Mouse (Mus musculus): Measurements from ENCODE around the gene Tob1.
A peak's percentile ranks its signal among the peaks of the same experiment; 100 is the strongest.

The Tob1 gene

DNA sequence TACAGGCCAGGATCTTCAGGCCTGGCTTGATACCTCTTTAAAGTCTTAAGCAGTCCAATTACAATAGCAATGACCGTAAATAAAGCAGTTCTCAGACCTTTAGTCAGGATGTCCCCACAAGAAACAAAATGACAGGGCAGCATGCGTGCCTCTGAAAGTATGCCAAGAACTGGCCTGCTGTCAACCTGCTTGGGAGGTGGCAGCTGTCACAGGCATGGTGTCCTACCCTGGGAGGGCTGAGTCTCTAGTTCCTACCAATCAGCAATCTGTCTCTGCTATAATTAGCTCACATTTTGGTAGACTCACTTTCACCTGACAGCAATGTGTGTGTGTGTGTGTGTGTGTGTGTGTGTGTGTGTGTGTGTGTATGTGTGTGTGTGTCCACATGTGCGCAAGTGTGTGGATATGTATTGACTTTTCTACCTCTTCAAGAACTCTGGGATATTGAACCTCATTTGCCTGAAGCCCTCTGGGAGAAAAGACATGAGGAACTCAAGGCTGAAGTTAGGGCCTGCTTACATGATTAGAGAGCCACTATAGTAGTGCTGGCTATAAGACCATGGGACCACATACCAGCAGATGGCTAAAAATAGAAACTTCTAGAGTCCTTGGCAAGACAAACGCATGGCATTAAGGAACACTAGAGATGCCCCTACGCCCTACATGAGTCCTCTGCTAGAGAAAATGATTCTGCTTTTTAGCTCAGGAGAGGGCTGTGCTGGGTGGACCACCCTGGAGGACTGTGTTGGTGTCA lies 18.1 kb downstream of the Tob1 start:
- DNase-seq (ENCODE audit: low spot score in 2 of 2) = no peak

DNA sequence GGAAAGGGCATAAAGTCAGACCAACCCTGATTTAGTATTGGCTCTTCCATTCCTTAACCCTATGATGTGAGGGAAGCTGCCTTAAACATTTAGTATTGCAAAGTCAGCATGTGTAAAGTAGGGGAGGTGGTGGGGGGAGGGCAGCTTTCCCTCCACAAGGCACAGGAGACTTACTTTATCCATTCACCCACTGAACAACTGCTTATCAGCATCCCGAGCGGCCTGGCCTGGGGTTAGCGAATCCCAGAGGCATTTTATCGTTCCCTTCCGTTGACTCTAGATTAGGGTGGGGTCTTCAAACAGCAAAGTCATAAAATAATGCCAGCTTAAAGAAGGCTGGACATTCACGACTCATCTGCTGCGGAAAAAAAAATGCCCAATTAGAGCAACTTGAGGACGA lies 19.0 kb downstream of the Tob1 start:
- DNase-seq (ENCODE audit: low spot score in 2 of 2) = no peak

DNA sequence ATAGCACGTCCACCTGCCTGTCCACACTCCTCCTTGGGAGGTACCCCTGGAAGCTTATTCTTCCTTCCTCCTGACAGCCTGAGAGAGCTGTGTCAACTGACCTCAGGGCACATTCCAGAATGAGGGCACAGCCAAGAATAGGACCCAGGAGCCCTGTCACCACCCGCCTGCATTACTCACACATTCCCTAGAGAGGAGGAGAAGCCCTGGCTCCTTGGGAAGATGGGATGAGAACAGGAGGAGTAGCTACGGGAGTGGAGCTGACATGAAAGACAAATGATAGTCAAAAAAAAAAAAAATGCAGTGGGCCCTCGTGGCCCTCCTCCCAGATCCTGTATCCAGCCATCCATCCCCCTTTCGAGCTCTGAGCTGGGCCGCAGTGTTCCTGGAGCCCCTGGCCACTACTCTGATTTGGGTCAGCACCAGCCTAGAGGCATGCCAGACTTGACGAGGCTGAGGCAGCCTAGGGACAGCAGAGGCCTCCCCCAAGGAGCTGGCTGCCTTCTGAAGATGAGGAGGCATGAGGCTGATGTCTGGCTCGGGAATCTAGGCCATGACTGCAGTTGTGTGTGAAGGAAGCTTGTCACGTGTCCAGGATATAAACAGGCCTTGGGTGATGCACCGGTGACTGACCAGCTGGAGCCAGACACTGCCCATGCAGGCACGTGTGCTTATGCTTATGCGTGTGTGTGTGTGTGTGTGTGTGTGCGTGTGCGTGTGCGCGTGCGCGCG lies 20.7 kb downstream of the Tob1 start:
- no peak for DNase-seq (ENCODE audit: low spot score in 2 of 2)

DNA sequence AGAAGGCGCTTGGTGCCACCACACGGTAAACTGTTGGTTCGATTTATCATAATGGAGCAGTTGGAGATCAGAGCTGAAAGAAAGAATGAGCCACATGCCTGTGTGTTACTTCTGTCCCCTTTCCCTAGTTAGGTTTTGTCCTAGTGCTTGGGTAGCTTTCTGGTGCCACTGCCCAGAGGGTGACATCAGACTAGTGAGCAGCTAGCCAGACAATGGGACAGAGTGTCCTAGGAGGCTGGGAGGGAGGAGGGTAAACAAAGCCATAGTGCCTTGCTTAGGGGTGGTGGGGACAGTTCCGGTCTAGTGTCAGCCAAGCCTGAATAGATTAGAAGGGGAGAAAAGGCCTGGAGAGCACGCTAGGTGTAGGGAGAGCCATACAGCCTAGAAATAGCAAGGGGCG lies 22.2 kb downstream of the Tob1 start:
- DNase-seq (ENCODE audit: low spot score in 2 of 2) = no peak

DNA sequence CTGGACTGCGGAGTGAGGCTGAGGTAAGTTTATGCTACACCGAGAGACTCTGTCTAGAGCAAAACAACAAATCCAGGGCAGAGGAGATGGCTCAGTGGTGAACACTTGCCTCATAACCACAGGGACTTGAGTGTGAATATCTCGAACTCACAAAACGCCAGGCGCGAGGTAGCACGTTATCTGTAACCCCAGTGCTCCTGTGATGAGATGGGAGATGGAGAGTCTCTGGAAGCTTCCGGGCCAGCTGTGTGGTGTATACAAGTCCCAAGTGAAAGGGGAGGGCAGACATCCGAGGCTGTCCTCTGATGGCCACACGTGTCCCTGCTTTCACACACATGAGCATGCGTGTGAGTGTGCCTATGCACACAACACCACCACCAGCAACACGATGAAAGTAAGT lies 23.1 kb downstream of the Tob1 start:
- DNase-seq (ENCODE audit: low spot score in 2 of 2) = no peak

DNA sequence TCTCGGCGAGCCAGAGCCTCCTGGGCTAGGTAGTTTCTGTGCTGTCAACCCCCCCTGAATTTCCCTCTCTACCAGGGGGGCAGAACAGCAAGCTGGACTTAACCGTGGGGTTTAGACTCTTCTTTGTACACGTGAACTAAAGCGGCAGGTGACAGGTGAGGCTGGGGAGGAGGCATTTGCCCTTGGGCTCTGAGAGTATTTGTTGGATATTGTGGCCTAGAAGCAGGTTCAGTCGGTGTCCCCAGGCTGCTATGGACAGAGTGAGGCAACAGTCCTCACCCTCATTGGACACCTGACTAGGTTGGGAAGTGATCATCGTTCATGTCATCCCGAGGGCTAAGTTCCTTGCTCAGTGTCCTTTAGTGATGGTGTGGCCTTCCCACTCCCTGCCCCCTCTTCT lies 23.6 kb downstream of the Tob1 start:
- DNase-seq (ENCODE audit: low spot score in 2 of 2) = no peak

DNA sequence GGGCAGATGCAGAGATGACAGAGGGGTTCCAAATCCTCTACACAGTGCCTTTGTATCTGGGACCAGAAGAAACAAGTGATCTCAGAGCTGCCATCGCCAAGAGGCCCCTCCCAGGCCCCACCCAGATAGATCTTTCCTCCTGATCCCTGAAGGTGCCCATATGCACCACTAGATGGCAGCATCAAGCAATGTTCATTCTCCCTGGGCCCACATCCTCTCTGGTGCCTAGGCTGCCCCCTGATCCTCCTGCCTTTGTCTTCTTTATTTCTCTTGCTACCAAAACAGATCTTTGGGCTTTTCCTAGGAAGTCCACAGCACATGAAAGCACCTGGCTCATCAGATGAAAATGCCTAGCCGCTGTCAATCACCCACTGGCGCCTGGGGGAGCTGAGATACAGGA lies 24.8 kb downstream of the Tob1 start:
- DNase-seq (ENCODE audit: low spot score in 2 of 2) = peak in 1 of 2 experiments; percentile 50

DNA sequence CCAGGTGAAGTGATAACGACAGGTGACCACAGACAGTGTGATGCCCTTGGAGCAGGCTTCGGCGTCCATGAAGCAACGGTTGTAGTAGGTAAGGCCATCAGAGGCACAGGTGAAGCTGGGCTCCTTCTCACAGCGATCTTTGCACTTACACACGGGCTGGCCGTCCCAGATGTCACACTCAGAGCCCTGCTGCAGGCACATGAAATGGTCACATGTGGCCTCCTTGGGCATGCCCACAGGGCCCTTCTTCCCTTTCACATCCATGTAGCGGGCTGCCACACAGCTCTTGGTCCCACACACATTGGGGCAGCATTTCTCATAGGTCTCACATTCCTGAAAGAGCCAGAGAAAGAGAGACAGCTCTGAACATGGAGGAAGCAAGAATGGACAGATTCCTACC lies 27.5 kb downstream of the Tob1 start:
- no peak for DNase-seq (ENCODE audit: low spot score in 2 of 2)

DNA sequence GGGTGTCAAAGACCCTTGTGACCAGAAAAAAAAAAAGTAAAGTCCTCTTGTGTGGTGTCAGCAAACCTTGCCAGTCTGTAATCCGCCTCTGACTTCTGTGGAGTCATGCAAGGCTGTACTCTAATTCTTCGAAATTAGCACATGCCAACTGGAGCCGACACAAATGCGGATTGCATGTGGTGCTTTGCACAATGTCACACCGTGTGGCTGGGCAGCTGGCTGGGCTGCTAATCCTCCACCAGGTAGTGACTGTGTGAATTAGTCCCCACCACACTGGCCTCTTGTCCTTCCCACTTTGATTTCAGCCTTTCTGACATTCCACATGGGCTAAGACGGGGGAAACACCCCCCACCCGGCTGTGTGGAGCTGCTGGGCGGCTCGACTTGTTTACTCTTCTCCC lies 28.5 kb downstream of the Tob1 start:
- DNase-seq (ENCODE audit: low spot score in 2 of 2) = no peak

DNA sequence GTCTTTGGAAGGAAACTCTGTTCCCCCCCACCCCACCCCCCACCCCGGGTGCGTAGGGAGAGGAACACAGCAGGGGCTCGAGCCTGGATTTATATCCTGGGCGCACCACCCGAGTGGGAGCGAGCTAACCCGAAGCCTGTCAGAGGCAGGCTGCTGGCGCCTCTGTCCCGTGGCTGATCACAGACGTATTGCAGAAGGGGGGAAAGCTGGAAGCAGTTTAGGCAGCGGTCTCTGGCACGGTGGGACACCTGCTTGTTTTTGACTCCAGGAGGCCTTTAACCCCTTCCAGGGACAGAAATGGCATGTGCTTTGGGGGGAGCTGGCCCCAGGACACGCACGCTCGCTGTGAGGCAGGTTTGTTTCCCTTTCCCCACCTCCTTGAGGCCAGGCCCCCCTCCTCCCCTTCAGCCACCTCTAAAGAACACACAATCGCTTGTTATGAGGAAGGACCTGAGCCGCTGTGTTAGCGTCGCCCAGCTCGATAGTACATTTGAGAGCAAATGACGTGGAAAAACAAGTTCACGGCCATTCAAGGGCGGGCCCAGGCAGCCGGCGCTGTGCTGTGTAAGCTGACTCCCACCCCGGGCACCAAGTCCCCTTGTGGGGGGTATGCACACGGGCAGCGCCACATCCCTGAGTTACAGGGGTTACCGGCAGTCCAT lies 31.6 kb downstream of the Tob1 start:
- no peak for DNase-seq (ENCODE audit: low spot score in 2 of 2)

DNA sequence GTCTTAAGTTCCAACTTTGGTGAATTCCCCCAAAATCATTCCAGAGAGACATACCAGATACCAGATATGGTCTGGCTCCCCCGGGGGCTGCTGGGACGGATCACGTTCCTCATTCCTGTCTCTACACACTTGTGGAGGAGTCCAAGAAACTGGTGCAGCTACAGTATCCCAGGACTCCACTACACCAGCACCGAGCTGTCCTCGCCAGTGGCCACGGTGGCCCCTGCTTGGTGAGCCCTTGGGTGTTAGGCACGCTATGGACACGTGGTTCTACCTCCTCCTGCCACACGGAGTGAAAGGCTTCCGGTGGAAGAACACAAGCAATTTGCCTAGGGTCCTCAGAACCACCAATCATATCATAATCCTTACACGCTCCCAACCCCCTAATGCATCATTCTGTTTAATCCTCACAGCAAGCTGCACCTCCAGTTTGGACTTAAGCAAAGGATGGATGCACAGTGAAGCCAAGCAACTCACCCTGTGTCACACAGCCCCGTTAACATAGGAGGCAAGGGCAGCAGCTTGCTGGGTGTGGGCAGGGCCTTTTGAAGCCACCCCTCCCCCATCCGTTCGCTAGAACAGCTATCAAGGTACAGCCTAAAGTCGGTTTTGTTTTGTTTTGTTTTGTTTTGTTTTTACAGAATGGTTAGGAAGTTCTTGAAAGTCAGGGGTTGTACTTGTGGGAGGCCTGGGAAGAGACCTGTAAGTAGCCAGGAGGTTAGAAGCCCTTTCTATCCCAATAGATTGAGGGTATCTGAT lies 32.3 kb downstream of the Tob1 start:
- no peak for DNase-seq (ENCODE audit: low spot score in 2 of 2)

DNA sequence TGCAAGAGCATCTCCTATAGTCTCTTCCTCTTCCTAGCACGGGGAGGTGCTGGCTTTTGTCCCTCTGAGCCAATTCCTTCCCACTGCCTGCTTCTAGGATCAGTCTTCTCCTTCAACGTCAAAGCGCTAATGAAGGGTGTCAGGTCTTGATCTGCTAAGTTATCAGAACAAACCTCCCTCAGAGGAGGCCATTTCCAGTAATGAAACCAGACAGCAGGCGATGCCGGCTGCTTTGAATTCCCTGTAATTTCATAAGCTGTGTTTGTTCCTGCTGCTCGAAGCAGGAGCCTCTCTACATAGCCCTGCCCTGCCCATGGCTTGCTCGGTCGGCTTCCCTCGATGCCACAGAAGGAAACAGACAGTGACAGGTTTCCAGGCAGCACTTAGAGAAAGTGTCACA lies 33.1 kb downstream of the Tob1 start:
- no peak for DNase-seq (ENCODE audit: low spot score in 2 of 2)

DNA sequence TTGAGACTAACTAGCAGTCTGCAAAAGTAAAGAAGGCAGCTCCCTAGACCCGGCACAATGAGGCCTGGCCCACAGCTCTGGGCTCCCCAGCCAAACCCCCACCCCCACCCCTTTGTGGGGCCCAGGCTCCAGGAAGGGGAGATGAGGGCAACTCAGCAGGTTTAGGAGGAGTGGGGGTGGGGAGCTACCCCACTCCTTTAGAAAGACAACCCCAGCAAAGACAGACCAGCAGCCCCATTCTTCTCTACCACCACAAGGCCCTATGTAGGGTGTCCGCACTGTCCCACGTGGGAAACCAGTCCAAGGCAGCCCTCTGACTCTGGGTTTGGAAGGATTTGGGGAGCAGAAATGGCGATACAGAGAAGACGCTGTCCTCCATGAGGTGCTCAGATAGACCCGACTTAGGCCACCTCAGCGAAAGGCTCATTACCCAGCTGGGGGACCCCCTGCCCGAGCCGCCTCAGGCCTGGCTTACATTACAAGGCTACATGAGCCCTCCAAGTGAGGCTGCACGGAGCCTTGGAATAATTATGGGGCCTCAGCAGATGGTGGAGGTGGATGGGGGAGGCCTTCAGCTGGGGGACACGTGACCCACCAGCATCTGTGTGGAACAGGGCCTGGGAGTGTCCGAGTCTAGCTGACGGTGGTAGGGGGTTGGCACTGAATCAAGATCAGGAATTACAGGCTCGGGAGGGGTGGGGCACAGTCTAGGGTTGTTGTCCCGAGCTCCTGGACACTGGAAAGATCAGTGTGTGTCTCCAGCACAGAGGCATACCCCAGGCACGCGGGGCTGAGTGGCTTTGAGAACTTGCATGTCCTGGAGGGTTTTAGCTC lies 34.9 kb downstream of the Tob1 start, which contains the start of gene Wfikkn2:
TSS of gene Wfikkn2 (minus strand) at position 51 of the 834 bp plus-strand sequence.
- DNase-seq (ENCODE audit: low spot score in 2 of 2) = no peak

DNA sequence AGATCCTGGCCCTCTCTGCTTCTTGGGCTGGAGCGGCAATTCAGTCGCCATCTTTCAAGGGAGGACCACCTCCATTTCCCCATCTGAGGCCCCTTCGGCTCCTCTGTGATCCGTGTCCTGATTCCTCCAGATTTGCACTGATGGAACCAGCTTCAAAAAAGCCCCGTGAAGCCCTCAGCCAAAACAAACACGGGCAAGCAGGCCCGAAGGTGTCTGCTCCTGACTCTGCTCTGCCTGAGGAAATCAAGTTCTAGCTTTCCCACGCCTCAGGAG lies 35.5 kb downstream of the Tob1 start:
- no peak for DNase-seq (ENCODE audit: low spot score in 2 of 2)

DNA sequence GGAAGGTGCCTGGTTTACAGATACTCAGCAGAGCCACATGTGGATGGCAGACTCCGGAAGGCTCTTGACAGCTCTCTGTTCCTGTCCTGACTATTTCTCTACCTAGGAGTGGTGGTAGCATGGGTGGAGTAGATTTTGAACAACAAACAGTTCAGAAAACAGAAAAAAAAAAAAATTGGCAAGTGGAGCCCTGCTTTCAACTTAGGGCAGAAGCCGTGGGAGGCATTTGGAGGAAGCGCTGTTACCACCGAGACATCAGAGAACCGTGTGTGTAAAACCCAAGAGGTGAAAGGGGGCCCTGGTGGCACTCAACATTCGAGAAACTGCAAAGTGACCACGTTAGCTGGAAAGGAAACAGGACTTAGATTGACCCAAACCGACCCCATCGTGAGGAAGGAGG lies 41.9 kb downstream of the Tob1 start:
- no peak for DNase-seq (ENCODE audit: low spot score in 2 of 2)

DNA sequence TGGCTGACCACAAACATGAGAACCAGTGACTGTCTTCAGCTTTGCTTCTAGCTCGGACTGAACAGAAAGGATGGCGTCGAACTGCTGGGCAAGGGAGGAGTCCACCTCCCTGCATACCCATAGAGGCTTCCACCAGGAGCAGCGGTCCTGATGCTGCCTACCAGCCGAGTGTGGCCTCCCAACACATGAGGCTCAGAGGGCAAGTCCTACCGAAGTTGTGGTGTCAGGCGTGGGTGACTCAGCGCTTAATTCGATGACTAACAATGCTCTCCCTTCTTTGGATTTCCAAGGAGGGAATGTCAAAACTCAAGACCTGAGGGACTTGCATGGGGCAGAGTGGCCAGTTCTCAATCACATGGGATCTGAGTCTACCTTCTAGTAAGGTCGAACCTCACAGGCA lies 42.4 kb downstream of the Tob1 start:
- DNase-seq (ENCODE audit: low spot score in 2 of 2) = no peak

DNA sequence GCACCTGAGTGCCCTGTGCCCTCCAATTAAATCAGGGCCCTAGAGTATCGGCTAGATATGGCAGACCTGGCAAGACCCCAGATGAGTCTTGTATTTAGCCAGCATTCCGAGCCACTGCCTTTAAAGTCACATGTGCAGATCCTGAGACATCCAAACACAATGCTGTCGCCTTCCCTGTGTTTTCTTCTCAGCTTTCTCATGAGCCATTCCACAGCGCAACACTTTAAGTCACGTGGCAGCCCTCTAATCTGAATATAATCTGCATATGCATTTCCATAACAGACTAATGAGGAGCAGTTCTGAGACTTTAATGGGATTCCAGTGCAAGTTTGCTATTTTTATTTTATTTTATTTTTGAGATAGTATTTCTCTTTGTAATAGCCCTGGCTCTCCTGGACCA lies 44.5 kb downstream of the Tob1 start:
- no peak for DNase-seq (ENCODE audit: low spot score in 2 of 2)

DNA sequence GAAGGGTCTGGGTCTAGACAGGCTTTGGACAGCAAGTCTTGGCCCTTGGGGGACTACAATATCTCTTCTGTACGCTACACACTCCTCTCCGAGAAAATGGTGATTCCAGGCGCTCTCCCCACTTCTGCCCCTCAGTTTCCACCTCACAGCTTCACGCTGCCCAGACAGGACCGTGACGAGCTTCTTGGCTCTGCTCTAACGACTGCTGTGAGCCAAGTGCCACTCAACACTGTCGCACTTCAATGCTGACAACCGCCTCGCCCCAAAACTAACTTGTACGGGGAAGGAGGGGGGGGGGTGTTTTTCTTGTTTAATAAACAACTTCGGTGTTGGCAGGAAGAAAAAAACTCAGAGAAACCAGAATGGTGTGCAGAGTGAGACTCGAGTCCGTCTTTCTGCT lies 46.7 kb downstream of the Tob1 start:
- no peak for DNase-seq (ENCODE audit: low spot score in 2 of 2)

DNA sequence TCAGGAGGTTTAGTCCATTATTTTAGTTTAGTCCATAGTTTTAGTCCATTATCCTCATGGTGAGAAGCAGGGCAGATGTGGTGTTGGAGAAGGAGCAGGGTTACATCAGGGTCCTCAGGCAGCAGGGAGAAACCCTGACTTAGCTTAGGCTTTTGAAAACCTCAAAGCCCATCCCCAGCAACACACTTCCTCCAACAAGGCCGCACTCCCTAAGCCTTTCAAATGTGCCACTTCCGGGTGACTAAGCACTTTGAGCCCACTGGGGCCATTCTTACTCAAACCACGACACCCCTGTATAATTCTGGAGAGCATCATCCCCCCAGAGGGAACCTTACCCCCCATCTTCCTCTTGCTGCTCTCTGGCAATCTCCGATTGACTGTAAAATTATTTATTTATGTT lies 48.6 kb downstream of the Tob1 start:
- no peak for DNase-seq (ENCODE audit: low spot score in 2 of 2)

DNA sequence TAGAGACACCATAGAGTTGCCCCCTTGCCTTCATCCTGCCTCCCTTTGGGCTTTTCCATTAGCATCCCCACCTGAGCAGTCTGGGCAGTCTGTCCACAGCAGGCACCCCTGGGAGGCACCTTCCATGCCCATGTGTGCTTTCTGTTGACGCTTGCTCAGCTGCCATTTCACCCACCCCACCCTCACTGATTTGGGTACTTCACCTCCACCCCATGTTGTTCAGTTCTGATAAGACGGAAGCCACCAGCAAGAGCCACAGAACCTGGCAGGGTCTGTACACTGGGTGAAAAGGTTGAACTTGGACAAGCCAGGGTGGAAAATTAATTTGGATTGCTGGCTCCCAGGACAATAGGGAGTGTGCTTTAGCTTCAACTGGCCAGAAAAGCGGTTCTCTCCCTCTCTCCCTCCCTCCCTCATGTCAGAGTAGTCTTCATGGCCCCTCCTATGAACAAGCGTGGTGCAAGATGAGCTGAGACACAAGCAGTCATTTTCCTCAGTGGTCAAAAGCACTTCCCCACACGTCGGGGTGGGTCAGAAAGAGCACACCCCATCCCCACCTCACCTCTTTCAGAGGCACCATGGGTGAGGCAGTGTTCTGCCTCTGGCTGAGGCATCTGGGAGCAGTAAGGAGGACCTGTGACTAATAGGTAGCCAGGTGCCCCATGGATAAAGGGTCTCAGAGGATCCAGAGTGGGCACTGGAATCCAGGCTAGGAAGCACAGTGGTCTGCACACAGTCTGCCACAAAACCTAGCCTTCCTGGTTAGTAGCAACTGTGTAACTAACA lies 50.5 kb downstream of the Tob1 start:
- no peak for DNase-seq (ENCODE audit: low spot score in 2 of 2)

All from frontal cortex, postnatal 25 days (tissue).